ENCODE assay signal across 14 mouse cellular contexts in genomic region chr8:107552234-107552633, GRCm38 (mm10). TPM values are rescaled to one million over a fixed set of nuclear protein-coding genes. Genes with fewer than 3 reads are reported as not detected.
DNase-seq lines count a peak whose midpoint lies in the region; ATAC-seq and TF ChIP-seq lines count a peak whose summit lies in the region.
"Had no signal": no experiment of that assay in that cellular context is flagged by ENCODE, and none has a peak within 500 bp of the region (broad histone marks: within the 10 kb centered on the region; RNA-seq: fewer than 3 reads in every experiment).

No protein-coding gene starts in this region.

- peaks cover 15% of the 10 kb centered on the region for H3K4me1 ChIP-seq in hindbrain, embryonic 12.5 days
- no peaks in the 10 kb centered on the region; the same call in 1 of the 2 replicates for H3K4me1 ChIP-seq in hindbrain, embryonic 11.5 days (replicated peaks; ENCODE audit: control insufficient read depth, insufficient read depth, low read length)
- H3K4me1 ChIP-seq in hindbrain, postnatal 0 days (ENCODE audit: insufficient read depth, low read length) = no peaks in the 10 kb centered on the region

- no peaks in the 10 kb centered on the region for H3K9me3 ChIP-seq in hindbrain, embryonic 12.5 days (replicated peaks)
- H3K9me3 ChIP-seq in hindbrain, embryonic 11.5 days (ENCODE audit: control insufficient read depth, low read length) = no peaks in the 10 kb centered on the region
- H3K9me3 ChIP-seq in hindbrain, postnatal 0 days (ENCODE audit: low read length) = no peaks in the 10 kb centered on the region
- H3K9me3 ChIP-seq: G1E had no signal

- peak overlapping the region; percentile 29; the same call in 1 of the 2 replicates for H3K9ac ChIP-seq in hindbrain, embryonic 12.5 days
- no peak overlapping the region for H3K9ac ChIP-seq in hindbrain, embryonic 11.5 days (ENCODE audit: low read depth, low read length)
- H3K9ac ChIP-seq in hindbrain, postnatal 0 days (replicated peaks; ENCODE audit: low read length) = no peak overlapping the region
- H3K9ac ChIP-seq: liver, embryonic 14.5 days had no signal

- H3K4me3 ChIP-seq in hindbrain, embryonic 12.5 days = no peak overlapping the region
- no peak overlapping the region for H3K4me3 ChIP-seq in hindbrain, embryonic 11.5 days (ENCODE audit: low read depth, low read length)
- no peak overlapping the region for H3K4me3 ChIP-seq in hindbrain, postnatal 0 days (ENCODE audit: low read length)
- H3K4me3 ChIP-seq in gastrocnemius, adult 2 months = no peak overlapping the region
- H3K4me3 ChIP-seq: left cerebral cortex, adult 2 months had no signal

- 0 out of 2 replicates have a peak overlapping the region, but pooled peaks have one; percentile 25 for H3K27ac ChIP-seq in hindbrain, embryonic 12.5 days
- no peak overlapping the region for H3K27ac ChIP-seq in hindbrain, embryonic 11.5 days (ENCODE audit: low read depth, low read length)
- H3K27ac ChIP-seq in hindbrain, postnatal 0 days = no peak overlapping the region
- no peak overlapping the region for H3K27ac ChIP-seq in gastrocnemius, adult 2 months
- H3K27ac ChIP-seq: left cerebral cortex, adult 2 months; liver, embryonic 14.5 days had no signal

- ATAC-seq in hindbrain, embryonic 12.5 days (ENCODE audit: low FRiP score) = no peak
- no peak for ATAC-seq in hindbrain, embryonic 11.5 days (ENCODE audit: low FRiP score)
- ATAC-seq in hindbrain, postnatal 0 days = no peak
- ATAC-seq: intestine, postnatal 0 days had no signal

- H3K4me2 ChIP-seq in hindbrain, embryonic 12.5 days (replicated peaks) = no peak overlapping the region
- H3K4me2 ChIP-seq in hindbrain, embryonic 11.5 days (replicated peaks; ENCODE audit: low read depth, low read length) = no peak overlapping the region
- no peak overlapping the region for H3K4me2 ChIP-seq in hindbrain, postnatal 0 days (ENCODE audit: low read depth, low read length)

- peaks cover 76% of the 10 kb centered on the region for H3K36me3 ChIP-seq in hindbrain, embryonic 12.5 days
- H3K36me3 ChIP-seq in hindbrain, embryonic 11.5 days (ENCODE audit: control insufficient read depth, insufficient read depth, low read length) = no peaks in the 10 kb centered on the region
- H3K36me3 ChIP-seq in hindbrain, postnatal 0 days (ENCODE audit: insufficient read depth, low read length) = no peaks in the 10 kb centered on the region
- H3K36me3 ChIP-seq in splenic B cell, adult 2 months (ENCODE audit: control insufficient read depth, insufficient read depth, low read length, poor library complexity, severe bottlenecking) = peaks cover 9% of the 10 kb centered on the region

- H3K27me3 ChIP-seq in hindbrain, embryonic 12.5 days = no peaks in the 10 kb centered on the region
- no peaks in the 10 kb centered on the region for H3K27me3 ChIP-seq in hindbrain, embryonic 11.5 days (ENCODE audit: control insufficient read depth, insufficient read depth, low read length)
- H3K27me3 ChIP-seq in hindbrain, postnatal 0 days (ENCODE audit: insufficient read depth, low read length) = no peaks in the 10 kb centered on the region
- no peaks in the 10 kb centered on the region for H3K27me3 ChIP-seq in splenic B cell, adult 2 months (ENCODE audit: control insufficient read depth, insufficient read depth, low read length, poor library complexity, severe bottlenecking)

- no peak for TF ChIP-seq CTCF in hindbrain, postnatal 0 days (IDR thresholded peaks at IDR 0.05; ENCODE audit: low read depth)
- TF ChIP-seq CTCF in gastrocnemius, adult 2 months (IDR thresholded peaks at IDR 0.05) = no peak

- 40% methylated on average over 6 of the region's 6 CpGs for WGBS in hindbrain, embryonic 12.5 days
- 32% methylated on average over 6 of the region's 6 CpGs for WGBS in hindbrain, embryonic 11.5 days
- WGBS in hindbrain, postnatal 0 days = 26% methylated on average over 6 of the region's 6 CpGs

- DNase-seq in hindbrain, embryonic 11.5 days (ENCODE audit: low spot score) = no peak
- peak; percentile 38 to 51 for DNase-seq in right cerebral cortex, postnatal 10 days (ENCODE audit: low spot score in 2 of 2)
- DNase-seq in right cerebral cortex, postnatal 4 days = no peak
- peak; percentile 17 for DNase-seq in hindbrain, postnatal 0 days (ENCODE audit: low spot score)
- peak; percentile 78 for DNase-seq in splenic B cell, adult 2 months (ENCODE audit: low read depth, low spot score)
- no peak for DNase-seq in cerebellum, adult 11-12 months
- no peak for DNase-seq in gastrocnemius, adult 2 months
- DNase-seq: cerebellum, adult 9-11 months; thymus, adult 2 months had no signal

- intact Hi-C loops in gastrocnemius, adult 2 months (cut with DNase I) = no loop called here

RNA-seq across cellular contexts. Expression of gene Psmd7, which starts 36.0 kb away (rescaled TPM):
- 291 and 295 TPM in 2 replicates for polyA plus RNA-seq in hindbrain, embryonic 12.5 days (2016; fragmentation: Nextera tagmentation; extraction: Ambion mirVana)
- 321 and 323 TPM in 2 replicates for polyA plus RNA-seq in hindbrain, embryonic 11.5 days (2014; fragmentation: Nextera tagmentation; extraction: Ambion mirVana)
- 21.7 and 34.4 TPM in 2 replicates for total RNA-seq in hindbrain, postnatal 0 days (2014; rRNA removed)
- 253 and 257 TPM in 2 replicates for polyA plus RNA-seq in hindbrain, postnatal 0 days (2015; fragmentation: Nextera tagmentation; extraction: Ambion mirVana)
- 100 to 1,000 TPM; 142 to 160 TPM for total RNA-seq in gastrocnemius, adult 2 months (2021)

Comparison
In these comparisons a context has a peak if more than half of its experiments do, and no peak if none do; other contexts are left out.
1. DNase-seq: peak in right cerebral cortex, postnatal 10 days (2 of 2), hindbrain, postnatal 0 days (single experiment) and splenic B cell, adult 2 months (single experiment); none in hindbrain, embryonic 11.5 days (single experiment), right cerebral cortex, postnatal 4 days (single experiment), cerebellum, adult 11-12 months (single experiment) and gastrocnemius, adult 2 months (single experiment).